Mouse (Mus musculus) erythroblast, adult 5-6 weeks (primary cell): ENCODE data around the gene Mafb. TPM values are rescaled to one million over a fixed set of nuclear protein-coding genes. Genes with fewer than 3 reads are reported as not detected.

ENCODE experiments used
- ATAC-seq: replicated peaks from 2 replicates; pipeline ENCODE4 v1.8.0; 2016; ENCODE audit warnings: moderate number of reproducible peaks, mild to moderate bottlenecking, moderate TSS enrichment, inconsistent platforms; ENCODE audit not compliant: poor library complexity, low FRiP score, severe bottlenecking
- total RNA-seq, 2 experiments: library from RNA; stranded (forward) in 1 of 2; stranded (reverse) in 1 of 2; fragments of 150-400 nt in 1 of 2; fragments of 200-764, 138-1000 nt in 1 of 2; gene quantifications; 2 replicates each; pipeline versions ENCODE4 v1.2.3 to v1.2.4; 2015 to 2017; ENCODE audit warnings: low replicate concordance in 2 of 2

Mafb gene
- total RNA-seq, 2 experiments from 2014 or later, result 3.2 to 5.4 TPM

DNA sequence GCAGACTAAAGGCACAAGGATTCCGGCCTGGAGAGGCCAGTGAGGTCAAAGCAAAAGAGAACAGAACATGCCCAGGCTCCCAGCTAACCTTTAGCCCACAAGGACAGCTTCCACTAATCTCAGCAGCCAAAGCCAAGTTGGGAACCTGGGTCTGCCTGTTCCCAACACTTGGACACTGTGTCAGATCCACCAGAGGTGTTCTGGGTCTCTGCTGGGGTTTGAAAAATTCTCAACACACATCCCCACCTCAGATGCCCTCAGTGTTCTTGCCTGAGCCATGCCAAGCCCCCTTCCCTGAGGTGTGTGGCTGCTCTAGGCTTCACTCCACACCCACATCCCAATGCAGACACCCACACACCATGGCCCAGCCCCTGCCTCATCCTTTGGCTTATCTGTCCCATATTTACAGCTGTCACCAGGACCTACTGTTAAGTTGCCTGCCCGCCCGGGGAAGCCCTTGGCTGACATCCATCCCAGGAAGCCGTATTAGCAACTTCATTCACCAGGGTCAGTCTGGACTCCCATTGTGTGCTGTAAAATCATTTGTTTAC is 32.7 kb downstream of the Mafb start, which contains the start of gene Gm826:
Gm826 (minus strand) TSS at position 52 of the 551 bp plus-strand sequence.
- ATAC-seq, result no peak

DNA sequence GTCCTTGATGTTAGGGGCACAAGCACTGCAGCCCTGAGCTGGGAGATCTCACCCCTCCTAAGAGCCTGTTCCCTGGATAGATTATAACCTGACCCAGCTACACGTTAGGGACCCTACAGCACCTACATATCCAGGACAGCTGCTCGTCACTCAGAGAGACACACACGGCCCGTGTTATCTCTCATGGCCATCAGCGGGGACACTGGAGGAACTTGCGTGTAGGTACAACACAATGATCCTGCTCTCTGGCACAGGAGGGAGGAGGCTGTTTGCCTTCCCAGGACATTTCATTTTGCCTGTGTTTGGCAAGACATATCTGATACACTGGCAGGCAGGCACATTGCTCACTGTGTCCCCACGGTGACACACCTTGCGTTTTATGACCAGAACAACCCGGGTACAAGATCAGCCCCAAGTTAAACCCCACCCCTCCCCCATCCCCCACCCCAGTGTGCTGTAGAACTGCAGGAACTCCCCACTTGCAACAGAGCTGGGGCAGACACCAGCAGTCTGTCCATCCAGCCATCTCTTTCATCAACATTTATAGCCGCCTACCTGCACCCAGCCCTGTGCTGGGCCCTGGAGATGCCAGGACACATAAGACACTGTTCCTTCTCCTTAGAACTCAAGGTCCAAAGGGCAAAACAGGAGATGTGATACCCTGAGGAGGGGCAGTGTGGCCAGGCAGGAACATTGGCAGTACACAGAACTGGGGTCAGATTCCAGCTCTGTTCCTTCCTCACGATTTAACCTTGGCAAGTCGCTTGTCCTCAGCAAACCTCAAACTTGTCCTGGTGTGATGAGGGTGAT is 34.1 kb downstream of the Mafb start:
- no peak for ATAC-seq

DNA sequence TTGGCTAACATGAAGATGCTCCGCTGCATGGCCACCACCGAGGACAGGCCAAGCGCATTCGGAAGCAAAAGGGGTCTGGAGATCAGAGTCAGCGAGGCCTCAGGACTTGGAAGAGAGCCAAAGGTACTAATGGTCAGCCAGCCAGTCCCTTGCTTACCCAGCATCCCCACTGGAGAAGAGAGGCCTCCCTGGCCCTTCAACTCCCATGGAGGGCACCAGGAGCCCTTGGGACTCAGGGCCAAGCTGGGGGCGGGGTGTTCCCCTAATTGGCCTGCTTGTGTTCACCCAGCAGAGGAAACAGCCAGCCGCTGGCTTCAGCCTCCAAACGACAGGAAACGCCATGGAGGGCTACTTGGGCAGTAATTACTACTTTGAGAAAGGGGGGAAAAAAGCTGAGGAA is 38.0 kb downstream of the Mafb start:
- ATAC-seq, result no peak

DNA sequence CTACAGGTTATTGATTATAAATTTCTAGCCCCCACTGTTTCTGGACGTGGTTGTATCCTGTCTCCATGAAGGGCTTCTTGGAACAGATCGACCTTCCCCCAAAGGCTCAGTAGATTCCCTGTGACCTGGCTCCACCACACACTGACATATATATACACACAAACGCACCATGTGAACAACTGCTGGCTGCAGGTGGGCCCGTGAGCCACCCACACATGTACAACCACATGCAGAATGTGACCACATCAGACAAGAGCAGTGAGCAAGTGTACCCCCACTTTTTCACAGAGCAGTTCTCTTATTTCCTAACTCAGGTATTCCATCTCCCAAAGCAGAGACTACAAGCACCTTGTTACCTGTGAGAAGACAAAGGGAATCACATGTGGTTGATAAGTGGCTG is 39.1 kb downstream of the Mafb start:
- ATAC-seq, result no peak

DNA sequence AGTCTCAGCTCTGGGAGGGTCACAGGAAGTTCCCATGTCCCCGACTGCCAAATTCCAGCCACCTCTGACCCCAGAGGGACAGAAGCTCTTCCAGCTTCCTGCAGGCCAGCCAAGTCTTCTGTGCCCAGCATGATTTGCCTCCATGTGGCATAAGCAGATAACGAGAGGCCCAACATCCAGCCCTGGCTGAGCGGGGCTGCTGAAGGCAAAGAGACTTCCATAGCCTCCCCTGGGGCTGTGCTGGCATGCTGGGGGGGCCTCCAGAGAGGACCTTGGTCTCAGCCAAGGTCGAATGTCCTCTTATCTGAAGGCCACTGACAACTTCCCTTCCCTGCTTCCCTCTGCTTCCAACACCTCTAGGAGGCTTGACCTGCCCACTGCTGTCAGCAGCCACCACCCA is 39.7 kb downstream of the Mafb start:
- no peak for ATAC-seq

DNA sequence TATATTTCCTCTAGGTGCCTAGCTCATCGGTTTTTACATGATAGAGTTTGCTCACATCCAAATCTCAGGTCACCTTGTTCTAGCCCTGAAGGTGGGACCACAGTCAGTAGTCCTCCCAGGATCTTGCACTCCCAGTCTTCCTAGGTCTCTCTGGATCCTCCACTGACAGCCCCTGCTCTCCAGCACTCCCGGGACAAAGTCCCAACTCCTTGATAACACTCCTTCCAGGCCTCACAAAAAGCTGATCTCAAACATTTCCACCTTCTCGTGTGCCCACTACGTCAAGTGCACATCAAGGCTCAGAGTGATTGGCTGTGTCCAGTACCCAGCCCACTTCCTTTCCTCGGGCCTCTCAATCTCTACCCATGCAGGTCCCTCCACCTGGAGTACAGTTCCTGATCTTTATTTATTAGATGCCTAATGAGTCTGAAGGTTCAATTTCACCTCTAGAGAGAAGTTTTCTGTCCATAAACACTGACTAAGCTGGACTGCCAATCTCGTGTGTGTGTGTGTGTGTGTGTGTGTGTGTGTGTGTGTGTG is 41.7 kb downstream of the Mafb start:
- ATAC-seq, result no peak

DNA sequence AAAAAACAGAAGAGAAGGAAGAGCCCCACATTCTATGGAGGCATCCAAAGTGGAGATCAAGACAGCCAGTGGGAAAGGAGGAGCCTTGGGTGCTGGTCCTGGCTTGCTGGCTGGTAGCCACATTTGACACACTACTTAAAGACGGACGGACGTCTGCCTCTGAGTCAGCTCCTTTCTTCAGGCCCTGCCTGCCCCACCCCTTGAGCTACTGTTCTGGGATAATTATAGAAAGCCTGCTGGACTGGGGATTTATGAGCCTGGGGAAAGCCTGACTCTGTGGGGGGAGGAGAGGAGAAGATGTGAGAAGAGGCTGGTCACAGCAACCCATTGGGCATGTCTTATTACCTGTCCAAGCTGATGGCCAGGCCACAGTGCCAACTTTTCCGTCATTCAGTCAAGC is 45.0 kb downstream of the Mafb start:
- ATAC-seq, result no peak

DNA sequence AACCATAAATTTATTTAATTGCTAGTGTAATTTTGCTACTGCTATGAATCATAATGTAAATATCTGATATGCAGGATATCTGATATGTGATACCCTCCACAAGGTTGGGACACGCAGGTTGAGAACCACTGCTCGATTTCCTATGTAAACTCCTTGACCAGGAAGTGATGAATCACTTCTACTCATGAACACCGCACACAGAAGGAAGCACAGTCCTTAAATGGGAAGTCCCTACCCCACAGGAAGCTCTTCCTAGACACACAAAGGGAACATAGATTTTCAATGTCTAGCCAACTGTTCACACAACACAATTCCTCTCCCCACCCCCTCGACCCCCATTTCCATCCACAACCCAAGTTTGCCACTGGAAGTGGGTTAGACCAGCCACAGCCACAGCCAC is 48.6 kb downstream of the Mafb start:
- no peak for ATAC-seq

Other genes with a start within 250 kb of the Mafb start
- gene Gm826, start 32.9 kb downstream of the Mafb start, total RNA-seq (2015; ENCODE audit: low replicate concordance), result not detected in 2 replicates
- gene Gm826, start 32.9 kb downstream of the Mafb start, total RNA-seq (2017; ENCODE audit: low replicate concordance), result 0.70 TPM in 1 of 2 replicates, not detected in the other